23 mouse cellular contexts compared by ENCODE assay signal in genomic region chr12:71484286-71484685, GRCm38 (mm10).
"Had no signal": no experiment of that assay in that cellular context is flagged by ENCODE, and none has a peak within 500 bp of the region (broad histone marks: within the 10 kb centered on the region; RNA-seq: fewer than 3 reads in every experiment).

No protein-coding gene starts in this region.

- H3K4me3 ChIP-seq: heart, embryonic 12.5 days; hindbrain, embryonic 10.5 days; hindbrain, embryonic 12.5 days; intestine, embryonic 15.5 days; layer of hippocampus, adult 2 months; left cerebral cortex, adult 2 months; limb, embryonic 10.5 days; limb, embryonic 12.5 days; liver, embryonic 13.5 days had no signal

- H3K4me2 ChIP-seq: heart, embryonic 12.5 days; hindbrain, embryonic 12.5 days; hindbrain, embryonic 14.5 days; intestine, embryonic 15.5 days; limb, embryonic 12.5 days; liver, embryonic 11.5 days; liver, embryonic 13.5 days had no signal

- H3K4me1 ChIP-seq: liver, embryonic 13.5 days had no signal

- H3K9me3 ChIP-seq: heart, embryonic 12.5 days; hindbrain, embryonic 10.5 days; hindbrain, embryonic 12.5 days; intestine, embryonic 15.5 days; limb, embryonic 10.5 days; limb, embryonic 12.5 days; liver, embryonic 13.5 days had no signal

- ATAC-seq: hindbrain, embryonic 16.5 days; inflammation-experienced regulatory T-cells, adult 6 months; intestine, embryonic 15.5 days; intestine, postnatal 0 days had no signal

- H3K9ac ChIP-seq: heart, embryonic 12.5 days; hindbrain, embryonic 12.5 days; hindbrain, embryonic 14.5 days; intestine, embryonic 15.5 days; limb, embryonic 12.5 days; liver, embryonic 13.5 days had no signal

- H3K36me3 ChIP-seq: heart, embryonic 12.5 days; hindbrain, embryonic 10.5 days; hindbrain, embryonic 12.5 days; intestine, embryonic 15.5 days; limb, embryonic 10.5 days; limb, embryonic 12.5 days; liver, embryonic 13.5 days had no signal

- DNase-seq: gastrocnemius, postnatal 25 days; heart, postnatal 10 days; heart, postnatal 4 days; kidney, adult 18-20 months; kidney, adult 8-10 months; kidney, postnatal 10 days; kidney, postnatal 25 days; kidney, postnatal 4 days; liver; liver, embryonic 13.5 days had no signal

- H3K27ac ChIP-seq: hindbrain, embryonic 10.5 days; hindbrain, embryonic 12.5 days; hindbrain, embryonic 14.5 days; intestine, embryonic 15.5 days; layer of hippocampus, adult 2 months; left cerebral cortex, adult 2 months; limb, embryonic 10.5 days; limb, embryonic 12.5 days; liver, embryonic 13.5 days had no signal

- H3K27me3 ChIP-seq: heart, embryonic 12.5 days; hindbrain, embryonic 12.5 days; intestine, embryonic 15.5 days; liver, embryonic 13.5 days had no signal
